Mouse (Mus musculus): ENCODE measurements around the gene Ppp1r14a. TPM values are rescaled to one million over a fixed set of nuclear protein-coding genes. Genes with fewer than 3 reads are reported as not detected.

Gene Ppp1r14a
- polyA plus RNA-seq, 1 experiment from 2014 or later = 1.8 TPM

GRCm38 (mm10) chr7:29271687-29272465 lies 17.2 kb upstream of the Ppp1r14a start:
- H3K9ac ChIP-seq (replicated peaks; ENCODE audit: low read depth, low read length) = no peak overlapping the region
- no peak for ATAC-seq (ENCODE audit: low read depth)
- H3K4me2 ChIP-seq (ENCODE audit: low read depth, low read length) = no peak overlapping the region
- no peaks in the 10 kb centered on the region for H3K27me3 ChIP-seq (ENCODE audit: control insufficient read depth, insufficient read depth, low read length)
- WGBS = 80% methylated on average over 8 of the region's 8 CpGs
- H3K4me1 ChIP-seq (ENCODE audit: control insufficient read depth, insufficient read depth, low read length) = no peaks in the 10 kb centered on the region
- H3K9me3 ChIP-seq (ENCODE audit: control insufficient read depth, low read length) = no peaks in the 10 kb centered on the region
- no peak overlapping the region for H3K4me3 ChIP-seq (ENCODE audit: low read depth, low read length)
- H3K36me3 ChIP-seq (ENCODE audit: control insufficient read depth, insufficient read depth, low read length) = no peaks in the 10 kb centered on the region
- no peak overlapping the region for H3K27ac ChIP-seq (ENCODE audit: low read depth, low read length)

- ATAC-seq (ENCODE audit: low read depth) = no peak
- Histone ChIP-seq H3K4me1 (ENCODE audit: control insufficient read depth, insufficient read depth, low read length) (peaks cover 8% of the 10 kb centered on the region; the same call in 1 of the 2 replicates), H3K27me3 (ENCODE audit: control insufficient read depth, insufficient read depth, low read length) (peaks cover 7% of the 10 kb centered on the region; the same call in 1 of the 2 replicates), H3K27ac (ENCODE audit: low read depth, low read length) (no peak overlapping the region), H3K36me3 (ENCODE audit: control insufficient read depth, insufficient read depth, low read length) (no peaks in the 10 kb centered on the region), H3K4me3 (ENCODE audit: low read depth, low read length) (no peak overlapping the region), H3K9ac (replicated peaks; ENCODE audit: low read depth, low read length) (no peak overlapping the region), H3K9me3 (ENCODE audit: control insufficient read depth, low read length) (no peaks in the 10 kb centered on the region), H3K4me2 (ENCODE audit: low read depth, low read length) (no peak overlapping the region)
- 76% methylated on average over 5 of the region's 5 CpGs for WGBS
Measured at GRCm38 (mm10) chr7:29276715-29277114, 12.4 kb upstream of the Ppp1r14a start.

- whole genome bisulfite sequencing = 90% methylated on average over 4 of the region's 4 CpGs
- Histone ChIP-seq H3K4me1 (ENCODE audit: control insufficient read depth, insufficient read depth, low read length) (peaks cover 11% of the 10 kb centered on the region; the same call in 1 of the 2 replicates), H3K27me3 (ENCODE audit: control insufficient read depth, insufficient read depth, low read length) (peaks cover 15% of the 10 kb centered on the region; the same call in 1 of the 2 replicates), H3K4me2 (ENCODE audit: low read depth, low read length) (no peak overlapping the region), H3K27ac (ENCODE audit: low read depth, low read length) (no peak overlapping the region), H3K4me3 (ENCODE audit: low read depth, low read length) (no peak overlapping the region), H3K9me3 (ENCODE audit: control insufficient read depth, low read length) (no peaks in the 10 kb centered on the region), H3K9ac (replicated peaks; ENCODE audit: low read depth, low read length) (no peak overlapping the region), H3K36me3 (ENCODE audit: control insufficient read depth, insufficient read depth, low read length) (no peaks in the 10 kb centered on the region)
- no peak for ATAC-seq (ENCODE audit: low read depth)
Measured at GRCm38 (mm10) chr7:29277510-29277909, 11.6 kb upstream of the Ppp1r14a start.

- Histone ChIP-seq H3K4me1 (ENCODE audit: control insufficient read depth, insufficient read depth, low read length) (peaks cover 11% of the 10 kb centered on the region; the same call in 1 of the 2 replicates), H3K27me3 (ENCODE audit: control insufficient read depth, insufficient read depth, low read length) (peaks cover 18% of the 10 kb centered on the region; the same call in 1 of the 2 replicates), H3K36me3 (ENCODE audit: control insufficient read depth, insufficient read depth, low read length) (no peaks in the 10 kb centered on the region), H3K4me3 (ENCODE audit: low read depth, low read length) (no peak overlapping the region), H3K27ac (ENCODE audit: low read depth, low read length) (no peak overlapping the region), H3K9ac (replicated peaks; ENCODE audit: low read depth, low read length) (no peak overlapping the region), H3K4me2 (ENCODE audit: low read depth, low read length) (no peak overlapping the region), H3K9me3 (ENCODE audit: control insufficient read depth, low read length) (no peaks in the 10 kb centered on the region)
- no peak for ATAC-seq (ENCODE audit: low read depth)
Measured at GRCm38 (mm10) chr7:29279261-29279660, 9.8 kb upstream of the Ppp1r14a start.

GRCm38 (mm10) chr7:29279924-29280323 lies 9.2 kb upstream of the Ppp1r14a start:
- ATAC-seq (ENCODE audit: low read depth) = no peak
- WGBS = 88% methylated on average over 8 of the region's 8 CpGs
- peaks cover 11% of the 10 kb centered on the region; the same call in 1 of the 2 replicates for H3K4me1 ChIP-seq (ENCODE audit: control insufficient read depth, insufficient read depth, low read length)
- H3K27ac ChIP-seq (ENCODE audit: low read depth, low read length) = no peak overlapping the region
- H3K27me3 ChIP-seq (ENCODE audit: control insufficient read depth, insufficient read depth, low read length) = peaks cover 18% of the 10 kb centered on the region; the same call in 1 of the 2 replicates
- no peaks in the 10 kb centered on the region for H3K9me3 ChIP-seq (ENCODE audit: control insufficient read depth, low read length)
- H3K4me3 ChIP-seq (ENCODE audit: low read depth, low read length) = no peak overlapping the region
- no peak overlapping the region for H3K4me2 ChIP-seq (ENCODE audit: low read depth, low read length)
- H3K9ac ChIP-seq (replicated peaks; ENCODE audit: low read depth, low read length) = no peak overlapping the region
- H3K36me3 ChIP-seq (ENCODE audit: control insufficient read depth, insufficient read depth, low read length) = no peaks in the 10 kb centered on the region

- H3K27ac ChIP-seq (ENCODE audit: low read depth, low read length) = no peak overlapping the region
- peaks cover 11% of the 10 kb centered on the region; the same call in 1 of the 2 replicates for H3K4me1 ChIP-seq (ENCODE audit: control insufficient read depth, insufficient read depth, low read length)
- peak overlapping the region; percentile 92 for H3K4me2 ChIP-seq (ENCODE audit: low read depth, low read length)
- 8% methylated on average over 13 of the region's 13 CpGs for WGBS
- peak overlapping the region; percentile 62 for H3K4me3 ChIP-seq (ENCODE audit: low read depth, low read length)
- no peak for ATAC-seq (ENCODE audit: low read depth)
- no peaks in the 10 kb centered on the region for H3K36me3 ChIP-seq (ENCODE audit: control insufficient read depth, insufficient read depth, low read length)
- H3K9me3 ChIP-seq (ENCODE audit: control insufficient read depth, low read length) = no peaks in the 10 kb centered on the region
- H3K9ac ChIP-seq (replicated peaks; ENCODE audit: low read depth, low read length) = peak overlapping the region; percentile 54
- peaks cover 18% of the 10 kb centered on the region; the same call in 1 of the 2 replicates for H3K27me3 ChIP-seq (ENCODE audit: control insufficient read depth, insufficient read depth, low read length)
Measured at GRCm38 (mm10) chr7:29280801-29281200, 8.3 kb upstream of the Ppp1r14a start.

- peak within 1 kb of the TSS; percentile 62 for H3K4me3 ChIP-seq (ENCODE audit: low read depth, low read length)
- under 1% methylated on average over 71 of the region's 80 CpGs for WGBS
- peaks cover 18% of the 10 kb centered on the region; the same call in 1 of the 2 replicates for H3K27me3 ChIP-seq (ENCODE audit: control insufficient read depth, insufficient read depth, low read length)
- H3K9me3 ChIP-seq (ENCODE audit: control insufficient read depth, low read length) = no peaks in the 10 kb centered on the region
- peak within 1 kb of the TSS; percentile 54 for H3K9ac ChIP-seq (replicated peaks; ENCODE audit: low read depth, low read length)
- no peak within 1 kb of the TSS for H3K27ac ChIP-seq (ENCODE audit: low read depth, low read length)
- H3K36me3 ChIP-seq (ENCODE audit: control insufficient read depth, insufficient read depth, low read length) = no peaks in the 10 kb centered on the region
- peak within 1 kb of the TSS; percentile 92 for H3K4me2 ChIP-seq (ENCODE audit: low read depth, low read length)
- H3K4me1 ChIP-seq (ENCODE audit: control insufficient read depth, insufficient read depth, low read length) = peaks cover 11% of the 10 kb centered on the region; the same call in 1 of the 2 replicates
- ATAC-seq (ENCODE audit: low read depth) = peak; percentile 82
Measured at GRCm38 (mm10) chr7:29281201-29282073, 7.7 kb upstream of the Ppp1r14a start, which contains the start of gene Spint2. TSS of gene Spint2 (minus strand) at chr7:29281912.

GRCm38 (mm10) chr7:29282074-29282554 lies 7.0 kb upstream of the Ppp1r14a start:
- peak overlapping the region; percentile 54 for H3K9ac ChIP-seq (replicated peaks; ENCODE audit: low read depth, low read length)
- peaks cover 18% of the 10 kb centered on the region; the same call in 1 of the 2 replicates for H3K27me3 ChIP-seq (ENCODE audit: control insufficient read depth, insufficient read depth, low read length)
- peaks cover 11% of the 10 kb centered on the region; the same call in 1 of the 2 replicates for H3K4me1 ChIP-seq (ENCODE audit: control insufficient read depth, insufficient read depth, low read length)
- H3K36me3 ChIP-seq (ENCODE audit: control insufficient read depth, insufficient read depth, low read length) = no peaks in the 10 kb centered on the region
- peak overlapping the region; percentile 92 for H3K4me2 ChIP-seq (ENCODE audit: low read depth, low read length)
- 12% methylated on average over 21 of the region's 21 CpGs for WGBS
- H3K27ac ChIP-seq (ENCODE audit: low read depth, low read length) = no peak overlapping the region
- peak overlapping the region; percentile 62 for H3K4me3 ChIP-seq (ENCODE audit: low read depth, low read length)
- H3K9me3 ChIP-seq (ENCODE audit: control insufficient read depth, low read length) = no peaks in the 10 kb centered on the region
- peak; percentile 13; the same call in 1 of the 2 replicates for ATAC-seq (ENCODE audit: low read depth)

Data from neural tube, embryonic 14.5 days (tissue).